Mouse (Mus musculus) WW6 (cell line): ENCODE data around the gene Mgat3.

Experiments
- DNase-seq: peaks from one replicate; pipeline ENCODE4 v3.0.0-alpha.2; 2013; ENCODE audit warnings: low read depth, low spot score

Gene Mgat3

DNA sequence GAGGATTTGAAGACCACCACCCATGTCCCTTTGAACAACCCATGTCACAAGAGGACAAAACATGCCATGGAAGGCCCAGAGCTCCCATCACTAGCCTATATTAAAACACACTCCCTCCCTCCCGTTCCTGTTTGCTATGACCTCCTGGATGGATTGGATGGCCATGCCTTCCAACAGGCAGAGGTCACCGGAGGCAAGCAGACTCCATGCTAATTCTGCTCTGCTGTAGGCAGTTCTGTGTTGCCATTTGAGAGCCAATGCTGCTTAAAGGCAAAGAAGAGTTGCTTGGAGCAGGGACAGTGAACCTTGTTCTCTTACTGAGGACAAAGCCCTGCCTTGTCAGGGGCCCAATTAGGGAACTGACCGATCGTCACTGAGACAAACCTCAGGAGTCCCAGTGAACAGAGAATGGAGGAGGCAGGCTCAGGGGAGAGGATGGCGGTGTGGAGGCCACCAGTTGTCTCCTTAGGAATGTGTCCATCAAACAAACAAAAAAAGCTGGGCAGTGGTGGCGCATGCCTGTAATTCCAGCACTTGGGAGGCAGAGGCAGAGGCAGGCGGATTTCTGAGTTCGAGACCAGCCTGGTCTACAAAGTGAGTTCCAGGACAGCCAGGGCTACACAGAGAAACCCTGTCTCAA, 86.0 kb downstream of the Mgat3 start:
- DNase-seq = no peak

DNA sequence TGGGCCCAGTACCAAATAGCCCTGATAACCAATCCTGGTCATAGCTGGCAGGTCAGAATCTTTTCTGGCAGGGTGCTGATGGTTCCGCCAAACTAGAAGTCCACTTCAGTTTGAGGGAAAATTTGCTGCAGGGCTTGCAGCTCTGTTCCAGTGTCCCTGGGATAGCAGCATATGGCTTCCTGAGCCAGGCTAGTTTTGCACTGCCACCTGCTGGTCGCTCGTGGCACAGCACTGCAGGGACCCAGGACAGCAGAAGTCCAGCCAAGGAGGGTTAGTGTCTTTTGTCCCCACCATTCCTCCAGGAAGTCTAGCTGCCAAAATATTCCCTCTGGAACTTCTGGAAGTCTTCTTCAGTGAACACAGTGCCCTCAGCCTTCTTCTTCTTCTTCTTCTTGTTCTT, 87.2 kb downstream of the Mgat3 start:
- DNase-seq = no peak

DNA sequence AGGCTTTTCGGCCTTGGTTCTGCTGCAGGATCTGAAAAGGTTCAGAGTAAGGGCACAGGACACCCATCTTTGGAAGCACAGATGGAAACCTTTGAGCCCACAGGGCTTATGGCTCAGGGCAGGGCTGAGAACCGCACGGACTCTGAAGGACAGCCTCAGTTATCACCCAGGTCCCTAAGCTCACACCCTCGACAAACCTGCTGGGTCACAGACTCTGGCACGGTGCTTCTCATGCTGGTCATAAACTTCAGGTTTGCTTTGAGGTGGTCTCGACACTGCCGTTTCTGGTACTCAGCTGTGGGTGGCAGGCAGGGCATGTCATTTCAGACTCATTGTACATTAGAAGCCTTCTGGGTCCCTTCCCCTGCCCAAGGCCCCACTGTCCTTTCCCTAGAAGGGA, 87.6 kb downstream of the Mgat3 start:
- no peak for DNase-seq

GRCm38 (mm10) chr15:80263610-80264575, 90.4 kb downstream of the Mgat3 start, which contains the start of gene Rps19bp1:
Gene Rps19bp1 (minus strand): TSS chr15:80264315.
- peak; percentile 88 for DNase-seq
